Mouse (Mus musculus): ENCODE results near the gene Chd3.

- TF ChIP-seq CTCF (IDR thresholded peaks at IDR 0.05; ENCODE audit: insufficient read depth, low read depth, low read length) (no peak), POLR2A (IDR thresholded peaks at IDR 0.05; ENCODE audit: insufficient read depth, low read depth, low read length) (no peak)
Observed at GRCm38 (mm10) chr11:69410045-69410309, 40.8 kb upstream of the Chd3 start.

All from olfactory bulb, adult 2 months (tissue).